Mouse (Mus musculus): Measurements from ENCODE around the gene Rpa1. TPM values are rescaled to one million over a fixed set of nuclear protein-coding genes. Genes with fewer than 3 reads are reported as not detected.
A peak's percentile ranks its signal among the peaks of the same experiment; 100 is the strongest.

Gene Rpa1
- total and polyA plus RNA-seq, 3 experiments, result 230 to 357 (median 287) TPM

GRCm38 (mm10) chr11:75285893-75286467 lies 62.1 kb downstream of the Rpa1 start:
- peak overlapping the region; percentile 73 for H3K4me2 ChIP-seq (ENCODE audit: insufficient read depth, low read depth, poor library complexity, severe bottlenecking)
- H3K4me1 ChIP-seq (ENCODE audit: control insufficient read depth in 1 of 2, insufficient read depth in 2 of 2), result peaks cover 30 to 75% of the 10 kb centered on the region in 2 experiments
- in situ Hi-C loops (cut with MboI; ENCODE audit: low pct_ligation_motif_present, low pct_unique_long_range_greater_than_20kb, low sequenced_read_pairs), result loop anchor here (5.0 to 25.0 kb wide), 3 partner anchors 39 to 299 kb away; partner anchors contain the start of genes Dph1 and Rtn4rl1
- TF ChIP-seq MXI1 (IDR thresholded peaks at IDR 0.05; ENCODE audit: low read depth, low read length) (no peak), ZMIZ1 (IDR thresholded peaks at IDR 0.05; ENCODE audit: low read depth, low read length) (no peak), NELFE (IDR thresholded peaks at IDR 0.05; ENCODE audit: low read depth, low read length) (no peak), TCF12 (IDR thresholded peaks at IDR 0.05; ENCODE audit: low read depth, low read length) (peak; percentile 86), SIN3A (IDR thresholded peaks at IDR 0.05; ENCODE audit: low read length) (peak; percentile 54; the same call in 1 of the 2 replicates), TBP (conservative IDR thresholded peaks at IDR 0.05; ENCODE audit: low read depth, low read length) (no peak), E2F4 (IDR thresholded peaks at IDR 0.05; ENCODE audit: insufficient replicate concordance, low read depth, low read length) (no peak), CTCF (conservative IDR thresholded peaks at IDR 0.05 in 1 of 2, IDR thresholded peaks at IDR 0.05 in 1 of 2; ENCODE audit: low read depth in 2 of 2, low read length in 2 of 2) (no peak), POLR2A (IDR thresholded peaks at IDR 0.05; ENCODE audit: low read depth, low read length) (peak; percentile 58), NRF1 (IDR thresholded peaks at IDR 0.05; ENCODE audit: low read depth, low read length) (no peak), UBTF (IDR thresholded peaks at IDR 0.05; ENCODE audit: low read depth, low read length) (no peak), MAZ (IDR thresholded peaks at IDR 0.05; ENCODE audit: low read depth, low read length) (no peak; the same call in 1 of the 2 replicates), PAX5 (IDR thresholded peaks at IDR 0.05; ENCODE audit: low read length) (no peak), MAX (IDR thresholded peaks at IDR 0.05; ENCODE audit: low read length) (no peak), ETS1 (conservative IDR thresholded peaks at IDR 0.05; ENCODE audit: low read depth, low read length) (peak; percentile 77), CHD1 (IDR thresholded peaks at IDR 0.05; ENCODE audit: low read depth, low read length) (no peak; the same call in 1 of the 2 replicates), CHD2 (IDR thresholded peaks at IDR 0.05; ENCODE audit: low read length) (no peak), MYC (IDR thresholded peaks at IDR 0.05; ENCODE audit: low read depth, low read length) (peak; percentile 46; the same call in 1 of the 2 replicates), ZKSCAN1 (IDR thresholded peaks at IDR 0.05; ENCODE audit: borderline replicate concordance, low read depth, low read length) (no peak), ELF1 (IDR thresholded peaks at IDR 0.05; ENCODE audit: low read depth, low read length) (peak; percentile 72; the same call in 1 of the 2 replicates), IRF4 (IDR thresholded peaks at IDR 0.05; ENCODE audit: low read depth, low read length) (peak; percentile 97), POLR2AphosphoS2 (IDR thresholded peaks at IDR 0.05; ENCODE audit: low read depth, low read length) (no peak), USF1 (IDR thresholded peaks at IDR 0.05; ENCODE audit: low read depth, low read length) (no peak), GABPA (IDR thresholded peaks at IDR 0.05; ENCODE audit: insufficient replicate concordance, low read depth, low read length) (no peak), RAD21 (IDR thresholded peaks at IDR 0.05; ENCODE audit: low read depth, low read length) (no peak; the same call in 1 of the 2 replicates), MEF2A (IDR thresholded peaks at IDR 0.05; ENCODE audit: borderline replicate concordance, low read depth, low read length) (peak; percentile 89), JUND (conservative IDR thresholded peaks at IDR 0.05; ENCODE audit: low read depth, low read length) (peak; percentile 76), MAFK (IDR thresholded peaks at IDR 0.05; ENCODE audit: insufficient replicate concordance, low read length) (peak; percentile 5; the same call in 1 of the 2 replicates), ZC3H11A (IDR thresholded peaks at IDR 0.05; ENCODE audit: low read depth, low read length) (no peak), KAT2A (IDR thresholded peaks at IDR 0.05; ENCODE audit: insufficient replicate concordance, low read length) (no peak), BHLHE40 (IDR thresholded peaks at IDR 0.05; ENCODE audit: low read depth, low read length) (peak; percentile 77), SMC3 (IDR thresholded peaks at IDR 0.05; ENCODE audit: low read depth, low read length) (peak; percentile 24), USF2 (conservative IDR thresholded peaks at IDR 0.05; ENCODE audit: low read depth, low read length) (no peak), HCFC1 (IDR thresholded peaks at IDR 0.05; ENCODE audit: low read depth, low read length) (peak; percentile 54), ZNF384 (IDR thresholded peaks at IDR 0.05; ENCODE audit: low read depth, low read length) (peak; percentile 96), JUN (IDR thresholded peaks at IDR 0.05; ENCODE audit: insufficient read depth, low read depth, low read length) (no peak; the same call in 1 of the 2 replicates), RCOR1 (conservative IDR thresholded peaks at IDR 0.05; ENCODE audit: low read depth, low read length) (no peak), EP300 (IDR thresholded peaks at IDR 0.05; ENCODE audit: low read length) (peak; percentile 49; the same call in 1 of the 2 replicates)
- peak overlapping the region in 1 of 3 experiments; percentile 3 for H3K4me3 ChIP-seq (replicated peaks in 1 of 3; ENCODE audit: low read depth in 2 of 3, low read length in 2 of 3, poor library complexity in 1 of 3)
- DNase-seq (ENCODE audit: extremely low read depth), result peak; percentile 74
- peak overlapping the region; percentile 53 for H3K9ac ChIP-seq (ENCODE audit: insufficient read depth, low read depth)
- H3K9me3 ChIP-seq (replicated peaks; ENCODE audit: low read length), result no peaks in the 10 kb centered on the region
- dilution Hi-C loops (cut with MboI; ENCODE audit: extremely low pct_ligation_motif_present, extremely low pct_unique_long_range_greater_than_20kb, low sequenced_read_pairs), result no loop called here
- peak overlapping the region; percentile 74 for H3K27ac ChIP-seq (ENCODE audit: insufficient read depth, low read depth)
- H3K36me3 ChIP-seq (replicated peaks in 1 of 2; ENCODE audit: control insufficient read depth in 1 of 2, insufficient read depth in 1 of 2, low read length in 1 of 2), result no peaks in the 10 kb centered on the region
- no peaks in the 10 kb centered on the region for H3K27me3 ChIP-seq (replicated peaks)
- H3K79me2 ChIP-seq (replicated peaks; ENCODE audit: control insufficient read depth, extremely low read depth, insufficient read depth, poor library complexity, severe bottlenecking), result no peaks in the 10 kb centered on the region
